12 mouse cellular contexts compared by ENCODE assay signal in the genomic region with DNA sequence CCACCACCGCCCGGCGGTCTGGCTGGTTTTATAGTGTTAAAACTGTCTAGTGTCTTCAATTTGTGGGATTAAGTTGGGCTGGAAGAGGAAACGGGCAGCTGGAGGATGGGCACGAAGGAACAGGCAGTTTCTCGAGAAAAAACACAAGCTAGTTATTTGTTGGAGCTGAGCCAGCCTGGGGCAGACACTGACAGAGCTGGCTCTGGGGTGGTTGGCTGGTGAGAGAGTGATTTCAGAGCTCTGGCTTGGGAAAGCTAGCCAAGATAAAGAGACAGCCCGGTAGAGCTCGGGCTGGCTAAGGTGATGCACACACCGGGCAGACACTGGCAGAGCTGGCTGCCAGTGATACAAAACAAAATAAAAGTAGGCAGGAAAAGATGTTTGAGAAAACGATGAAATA. TPM values are rescaled to one million over a fixed set of nuclear protein-coding genes. Genes with fewer than 3 reads are reported as not detected.
DNase-seq lines count a peak whose midpoint lies in the region; ATAC-seq lines count a peak whose summit lies in the region.
"Had no signal": no experiment of that assay in that cellular context is flagged by ENCODE, and none has a peak within 500 bp of the region (broad histone marks: within the 10 kb centered on the region; RNA-seq: fewer than 3 reads in every experiment).

No protein-coding gene starts in this region.

- ATAC-seq in erythroid progenitor cell, adult 5-6 weeks (replicated peaks; ENCODE audit: low FRiP score, poor library complexity, severe bottlenecking), result no peak
- ATAC-seq: CD4-positive, CD25-positive, alpha-beta regulatory T cell, adult 4 months had no signal

- DNase-seq in cerebellum, postnatal 14 days, result peak; percentile 73 to 75
- DNase-seq in cerebellum, adult 11-12 months, result no peak
- peak; percentile 3 for DNase-seq in layer of hippocampus, adult 11-12 months (ENCODE audit: low spot score)
- no peak for DNase-seq in layer of hippocampus, adult 9-10 months (ENCODE audit: low spot score)
- DNase-seq in 3T3-L1 (ENCODE audit: low read depth, low spot score), result peak; percentile 14
- peak; percentile 69 for DNase-seq in fat pad, adult 2 months (ENCODE audit: extremely low read depth, low read depth, low spot score)
- DNase-seq in spleen, postnatal 14 days (ENCODE audit: low spot score in 2 of 2), result no peak
- DNase-seq: kidney, adult 18-20 months had no signal

RNA-seq across cellular contexts. Expression of a gene that starts 1.2 kb away (rescaled TPM):
- not detected in 2 replicates for total RNA-seq in erythroid progenitor cell, adult 5-6 weeks (2015; ENCODE audit: low replicate concordance)
- not detected in 2 replicates for total RNA-seq in erythroid progenitor cell, adult 5-6 weeks (2017; ENCODE audit: low replicate concordance)
- total RNA-seq: common myeloid progenitor, adult 5-6 weeks; left cerebral cortex, postnatal 36 days had no signal

RNA-seq across cellular contexts. Expression of a gene that starts 27.5 kb away (rescaled TPM):
- total RNA-seq in erythroid progenitor cell, adult 5-6 weeks (2015; ENCODE audit: low replicate concordance), result not detected in 2 replicates
- total RNA-seq in erythroid progenitor cell, adult 5-6 weeks (2017; ENCODE audit: low replicate concordance), result not detected in 2 replicates
- total RNA-seq: common myeloid progenitor, adult 5-6 weeks; left cerebral cortex, postnatal 36 days had no signal

RNA-seq across cellular contexts. Expression of a gene that starts 28.9 kb away (rescaled TPM):
- total RNA-seq in erythroid progenitor cell, adult 5-6 weeks (2015; ENCODE audit: low replicate concordance), result not detected in 2 replicates
- not detected in 2 replicates for total RNA-seq in erythroid progenitor cell, adult 5-6 weeks (2017; ENCODE audit: low replicate concordance)
- total RNA-seq: common myeloid progenitor, adult 5-6 weeks had no signal

RNA-seq across cellular contexts. Expression of a gene that starts 46.4 kb away (rescaled TPM):
- not detected in 2 replicates for total RNA-seq in erythroid progenitor cell, adult 5-6 weeks (2015; ENCODE audit: low replicate concordance)
- total RNA-seq in erythroid progenitor cell, adult 5-6 weeks (2017; ENCODE audit: low replicate concordance), result not detected in 2 replicates

RNA-seq across cellular contexts. Expression of a gene that starts 46.5 kb away (rescaled TPM):
- total RNA-seq in erythroid progenitor cell, adult 5-6 weeks (2015; ENCODE audit: low replicate concordance), result not detected in 2 replicates
- not detected in 2 replicates for total RNA-seq in erythroid progenitor cell, adult 5-6 weeks (2017; ENCODE audit: low replicate concordance)
- total RNA-seq: common myeloid progenitor, adult 5-6 weeks; left cerebral cortex, postnatal 36 days had no signal

Comparison
In these comparisons a context has a peak if more than half of its experiments do, and no peak if none do; other contexts are left out.
1. DNase-seq: peak in cerebellum, postnatal 14 days (2 of 2), layer of hippocampus, adult 11-12 months (single experiment), 3T3-L1 (single experiment) and fat pad, adult 2 months (single experiment); none in cerebellum, adult 11-12 months (single experiment), layer of hippocampus, adult 9-10 months (single experiment) and spleen, postnatal 14 days (0 of 2).